Mouse (Mus musculus): ENCODE results near the gene Kcnmb1. TPM values are rescaled to one million over a fixed set of nuclear protein-coding genes. Genes with fewer than 3 reads are reported as not detected.

Gene Kcnmb1
- polyA plus RNA-seq, 1 experiment from 2014 or later: 0.22 TPM

DNA sequence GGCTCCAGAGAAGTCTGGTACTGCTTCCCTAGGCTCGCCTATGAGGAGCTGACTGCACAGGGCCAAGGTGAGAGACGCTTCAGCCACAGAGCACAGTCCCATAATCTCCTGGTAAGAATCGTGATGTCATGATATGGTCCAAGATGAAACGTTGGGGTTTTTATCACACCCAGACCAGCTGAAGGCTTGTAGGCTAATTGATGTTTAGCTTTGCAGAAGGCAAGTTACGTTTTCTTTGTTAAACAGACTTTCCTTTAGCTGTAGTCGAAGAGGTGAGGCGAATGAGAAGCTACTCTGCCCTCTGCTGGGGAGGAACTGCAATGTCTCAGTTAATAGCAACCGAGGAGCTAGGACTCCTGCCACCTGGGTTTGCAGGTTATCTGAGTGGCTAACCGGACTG, 45.9 kb downstream of the Kcnmb1 start:
- DNase-seq (ENCODE audit: low spot score): peak; percentile 82
- WGBS: 43% methylated on average over 9 of the region's 9 CpGs
- no peaks in the 10 kb centered on the region for H3K9me3 ChIP-seq (replicated peaks; ENCODE audit: control insufficient read depth, low read length)
- no peak overlapping the region for H3K4me3 ChIP-seq (ENCODE audit: low read depth, low read length)
- no peaks in the 10 kb centered on the region for H3K27me3 ChIP-seq (ENCODE audit: control insufficient read depth, insufficient read depth, low read length)
- ATAC-seq (replicated peaks; ENCODE audit: insufficient number of reproducible peaks, low FRiP score, low TSS enrichment, low read depth): no peak
- H3K36me3 ChIP-seq (replicated peaks; ENCODE audit: control insufficient read depth, insufficient read depth, low read depth, low read length): no peaks in the 10 kb centered on the region
- no peaks in the 10 kb centered on the region for H3K4me1 ChIP-seq (ENCODE audit: control insufficient read depth, insufficient read depth, low read length)
- H3K9ac ChIP-seq (replicated peaks; ENCODE audit: low read length): no peak overlapping the region
- no peak overlapping the region for H3K27ac ChIP-seq (replicated peaks; ENCODE audit: low read depth, low read length)
- no peak overlapping the region for H3K4me2 ChIP-seq (ENCODE audit: low read depth, low read length)

DNA sequence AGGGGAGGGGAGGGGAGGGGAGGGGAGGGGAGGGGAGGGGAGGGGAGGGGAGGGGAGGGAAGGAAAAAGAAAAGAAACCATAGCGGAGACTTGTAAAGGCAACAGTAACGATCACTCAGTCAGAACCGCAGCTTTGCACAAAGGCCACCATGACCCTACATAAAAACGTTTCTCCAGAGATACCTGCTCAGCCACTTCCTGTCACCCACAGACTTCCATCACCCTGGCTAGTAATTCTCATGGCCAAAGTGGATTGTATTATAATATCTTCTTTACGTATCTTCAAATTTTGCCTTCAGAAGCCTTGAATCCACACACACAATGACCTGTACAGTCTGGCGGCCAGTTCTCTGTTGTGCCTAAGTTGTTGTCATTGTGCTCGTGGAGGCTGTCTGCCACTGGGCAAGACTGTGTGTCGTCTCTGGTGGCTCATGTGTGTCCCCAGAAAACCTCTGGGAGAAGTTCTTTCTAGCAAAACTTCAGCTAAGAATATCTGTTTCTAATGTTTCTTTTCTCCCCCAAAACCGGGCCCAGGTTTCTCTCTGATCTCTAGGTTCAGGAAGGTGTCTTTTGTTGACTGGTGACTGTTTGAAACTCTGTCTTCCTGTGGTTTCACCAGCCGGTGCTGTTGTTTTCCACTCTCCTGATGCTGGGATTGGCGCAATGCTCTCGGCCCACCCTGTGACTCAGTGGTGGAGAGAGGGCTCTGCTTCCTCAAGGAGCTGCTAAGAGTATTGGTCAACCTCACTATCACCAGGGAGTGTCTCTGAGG, 46.7 kb downstream of the Kcnmb1 start:
- no peaks in the 10 kb centered on the region for H3K9me3 ChIP-seq (replicated peaks; ENCODE audit: control insufficient read depth, low read length)
- no peak overlapping the region for H3K9ac ChIP-seq (replicated peaks; ENCODE audit: low read length)
- no peak overlapping the region for H3K4me3 ChIP-seq (ENCODE audit: low read depth, low read length)
- H3K36me3 ChIP-seq (replicated peaks; ENCODE audit: control insufficient read depth, insufficient read depth, low read depth, low read length): no peaks in the 10 kb centered on the region
- ATAC-seq (replicated peaks; ENCODE audit: insufficient number of reproducible peaks, low FRiP score, low TSS enrichment, low read depth) (no peak), DNase-seq (ENCODE audit: low spot score) (no peak)
- 81% methylated on average over 12 of the region's 12 CpGs for WGBS
- H3K27ac ChIP-seq (replicated peaks; ENCODE audit: low read depth, low read length): no peak overlapping the region
- no peaks in the 10 kb centered on the region for H3K27me3 ChIP-seq (ENCODE audit: control insufficient read depth, insufficient read depth, low read length)
- H3K4me1 ChIP-seq (ENCODE audit: control insufficient read depth, insufficient read depth, low read length): no peaks in the 10 kb centered on the region
- no peak overlapping the region for H3K4me2 ChIP-seq (ENCODE audit: low read depth, low read length)

DNA sequence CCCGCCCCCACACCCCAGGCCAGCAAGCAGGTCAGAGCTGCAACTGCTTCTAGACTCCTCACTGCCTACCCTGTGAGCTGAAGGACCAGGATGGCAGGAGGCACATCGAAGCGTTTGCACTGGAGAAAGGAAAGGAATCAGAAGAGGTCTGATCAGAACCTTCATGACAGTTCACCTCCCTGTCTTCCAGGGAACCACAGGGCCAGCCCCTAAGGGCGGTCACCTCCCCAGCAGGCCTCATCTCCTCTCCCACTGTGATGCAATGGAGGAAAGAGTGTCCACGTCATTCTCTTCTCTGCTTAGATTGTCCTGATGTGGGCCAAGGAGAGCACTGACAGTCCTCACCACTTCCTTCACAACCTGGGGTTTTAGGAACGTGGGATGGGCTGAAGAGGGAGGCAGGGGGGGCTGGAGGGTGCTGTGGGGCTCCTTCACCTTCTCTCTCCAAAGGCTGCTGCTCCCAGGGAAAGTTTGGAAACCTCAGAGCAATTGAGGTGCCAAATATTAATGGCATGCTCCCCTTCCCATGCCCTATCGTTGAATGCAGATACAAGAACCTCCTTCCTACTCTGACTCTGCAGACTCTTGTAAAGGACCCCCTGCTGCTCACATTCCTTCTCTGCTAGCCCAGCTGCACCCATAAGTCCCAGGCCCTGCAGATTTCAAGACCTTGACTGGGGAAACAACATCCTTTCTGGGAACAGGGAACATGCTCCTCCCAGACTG, 47.5 kb downstream of the Kcnmb1 start:
- H3K4me1 ChIP-seq (ENCODE audit: control insufficient read depth, insufficient read depth, low read length): no peaks in the 10 kb centered on the region
- no peaks in the 10 kb centered on the region for H3K36me3 ChIP-seq (replicated peaks; ENCODE audit: control insufficient read depth, insufficient read depth, low read depth, low read length)
- H3K4me2 ChIP-seq (ENCODE audit: low read depth, low read length): no peak overlapping the region
- no peak overlapping the region for H3K27ac ChIP-seq (replicated peaks; ENCODE audit: low read depth, low read length)
- no peak for DNase-seq (ENCODE audit: low spot score)
- H3K9ac ChIP-seq (replicated peaks; ENCODE audit: low read length): no peak overlapping the region
- no peaks in the 10 kb centered on the region for H3K27me3 ChIP-seq (ENCODE audit: control insufficient read depth, insufficient read depth, low read length)
- no peaks in the 10 kb centered on the region for H3K9me3 ChIP-seq (replicated peaks; ENCODE audit: control insufficient read depth, low read length)
- H3K4me3 ChIP-seq (ENCODE audit: low read depth, low read length): no peak overlapping the region
- ATAC-seq (replicated peaks; ENCODE audit: insufficient number of reproducible peaks, low FRiP score, low TSS enrichment, low read depth): no peak
- WGBS: 78% methylated on average over 7 of the region's 7 CpGs

DNA sequence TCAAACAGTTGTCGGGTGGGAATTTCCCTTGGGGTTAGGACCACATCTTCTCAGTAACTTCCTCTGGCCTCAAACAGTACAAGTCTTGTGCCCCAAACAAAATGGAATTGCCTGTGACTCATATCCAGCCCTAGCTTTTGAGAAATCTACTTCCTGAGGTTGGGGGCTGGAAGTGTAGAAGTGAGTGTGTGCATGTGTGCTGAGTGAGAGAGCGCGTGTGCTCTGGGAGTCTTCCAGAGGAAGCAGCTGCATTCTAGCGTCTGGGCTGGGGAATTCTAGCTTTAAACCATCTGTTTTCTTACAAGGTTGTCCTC, 48.0 kb downstream of the Kcnmb1 start:
- H3K4me3 ChIP-seq (ENCODE audit: low read depth, low read length): no peak overlapping the region
- DNase-seq (ENCODE audit: low spot score) (no peak), ATAC-seq (replicated peaks; ENCODE audit: insufficient number of reproducible peaks, low FRiP score, low TSS enrichment, low read depth) (0 out of 2 replicates have a peak, but pooled peaks have one; percentile 39)
- H3K27me3 ChIP-seq (ENCODE audit: control insufficient read depth, insufficient read depth, low read length): no peaks in the 10 kb centered on the region
- no peak overlapping the region for H3K9ac ChIP-seq (replicated peaks; ENCODE audit: low read length)
- H3K27ac ChIP-seq (replicated peaks; ENCODE audit: low read depth, low read length): no peak overlapping the region
- H3K4me1 ChIP-seq (ENCODE audit: control insufficient read depth, insufficient read depth, low read length): no peaks in the 10 kb centered on the region
- no peaks in the 10 kb centered on the region for H3K9me3 ChIP-seq (replicated peaks; ENCODE audit: control insufficient read depth, low read length)
- 65% methylated on average over 4 of the region's 4 CpGs for WGBS
- H3K36me3 ChIP-seq (replicated peaks; ENCODE audit: control insufficient read depth, insufficient read depth, low read depth, low read length): no peaks in the 10 kb centered on the region
- no peak overlapping the region for H3K4me2 ChIP-seq (ENCODE audit: low read depth, low read length)

DNA sequence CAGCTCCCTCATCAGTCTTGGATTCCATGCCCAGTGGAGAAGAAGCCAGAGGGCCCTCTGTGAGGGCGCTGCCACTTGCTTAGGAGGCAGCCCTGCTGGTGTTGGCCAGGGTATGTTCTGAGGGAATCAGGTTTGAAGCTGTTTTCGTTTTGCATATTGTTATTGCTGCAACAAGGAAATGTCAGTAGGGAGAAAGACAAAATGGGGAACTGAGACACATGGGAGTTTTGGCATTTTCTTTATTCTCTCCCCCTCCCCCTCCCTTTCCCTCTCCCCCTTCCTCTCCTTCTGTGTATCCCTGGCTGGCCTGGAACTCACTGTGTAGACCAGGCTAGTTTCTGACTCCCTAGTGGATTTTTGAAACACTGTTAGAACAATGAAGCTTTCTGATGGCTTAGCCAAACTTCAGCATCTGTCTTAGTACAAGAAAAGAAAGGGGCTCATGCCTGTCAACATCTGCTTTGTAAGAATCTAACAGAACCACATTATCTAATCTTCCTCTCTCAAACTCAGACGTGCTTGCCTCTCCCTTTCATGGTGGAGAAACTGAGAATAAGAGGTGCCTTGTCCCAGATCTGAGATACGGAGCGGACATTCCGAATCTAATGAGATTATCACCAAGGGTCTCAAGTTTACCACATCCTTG, 49.3 kb downstream of the Kcnmb1 start:
- Histone ChIP-seq H3K27ac (replicated peaks; ENCODE audit: low read depth, low read length) (no peak overlapping the region), H3K27me3 (ENCODE audit: control insufficient read depth, insufficient read depth, low read length) (no peaks in the 10 kb centered on the region), H3K4me2 (ENCODE audit: low read depth, low read length) (no peak overlapping the region), H3K36me3 (replicated peaks; ENCODE audit: control insufficient read depth, insufficient read depth, low read depth, low read length) (no peaks in the 10 kb centered on the region), H3K9me3 (replicated peaks; ENCODE audit: control insufficient read depth, low read length) (no peaks in the 10 kb centered on the region), H3K4me3 (ENCODE audit: low read depth, low read length) (no peak overlapping the region), H3K4me1 (ENCODE audit: control insufficient read depth, insufficient read depth, low read length) (no peaks in the 10 kb centered on the region), H3K9ac (replicated peaks; ENCODE audit: low read length) (no peak overlapping the region)
- whole genome bisulfite sequencing: 52% methylated on average over 6 of the region's 6 CpGs
- DNase-seq (ENCODE audit: low spot score) (no peak), ATAC-seq (replicated peaks; ENCODE audit: insufficient number of reproducible peaks, low FRiP score, low TSS enrichment, low read depth) (no peak)

Other genes with a start within 250 kb of the Kcnmb1 start
- 3.5 and 4.9 TPM in 2 replicates for gene Kcnip1, start 30.1 kb downstream of the Kcnmb1 start, polyA plus RNA-seq (2014; fragmentation: Nextera tagmentation; extraction: Ambion mirVana)
- 2.3 and 2.4 TPM in 2 replicates for gene Lcp2, start 83.9 kb downstream of the Kcnmb1 start, polyA plus RNA-seq (2014; fragmentation: Nextera tagmentation; extraction: Ambion mirVana)
- not detected in 2 replicates for gene 4930469K13Rik, start 135.5 kb downstream of the Kcnmb1 start, polyA plus RNA-seq (2014; fragmentation: Nextera tagmentation; extraction: Ambion mirVana)
- not detected in 2 replicates for gene Foxi1, start 245.1 kb downstream of the Kcnmb1 start, polyA plus RNA-seq (2014; fragmentation: Nextera tagmentation; extraction: Ambion mirVana)